Mouse (Mus musculus) CH12F3 (cell line): Measurements from ENCODE around the gene Tulp4.

Experiments used
- in situ Hi-C: fragments of 300-500 bp; cut with MboI; formaldehyde crosslinking; loops from 2 replicates; pipeline ENCODE4 v1.14.3; 2020; ENCODE audit warnings: low sequenced_read_pairs

Tulp4 gene

DNA sequence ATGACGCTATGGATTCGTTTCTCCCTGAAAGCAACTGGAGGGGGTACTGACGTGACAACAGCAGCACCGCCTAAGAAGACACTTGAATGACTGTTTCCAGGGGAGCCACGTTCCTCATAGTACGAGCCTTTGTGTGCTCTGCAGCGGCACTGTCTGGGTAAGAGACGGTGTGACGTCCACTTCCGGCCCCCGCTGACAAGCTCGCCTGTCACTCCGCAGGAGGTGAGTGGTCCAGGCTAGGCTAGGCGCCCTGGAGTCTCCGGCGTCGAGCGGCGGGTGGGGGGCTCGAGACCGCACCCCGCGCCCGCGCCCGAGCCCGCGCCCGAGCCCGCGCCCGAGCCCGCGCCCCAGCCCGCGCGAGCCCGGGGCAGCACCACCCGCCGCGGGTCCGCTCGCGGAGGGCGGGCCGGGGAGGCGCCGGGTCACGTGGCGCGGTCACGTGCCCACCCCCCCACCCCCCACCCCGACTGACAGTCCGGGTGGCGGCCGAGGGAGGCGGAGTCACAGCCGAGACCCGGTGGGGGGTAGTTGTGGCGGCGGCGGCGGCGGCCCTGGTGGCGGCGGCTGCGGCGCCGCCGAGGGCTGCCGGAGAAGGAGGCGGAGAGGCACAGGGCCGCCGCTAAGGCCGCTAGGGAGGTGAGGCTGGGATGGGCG is at the start of gene Tulp4:
Gene Tulp4 (plus strand): TSS at position 77 of the 654 bp plus-strand sequence.
- in situ Hi-C loops = no loop called here

DNA sequence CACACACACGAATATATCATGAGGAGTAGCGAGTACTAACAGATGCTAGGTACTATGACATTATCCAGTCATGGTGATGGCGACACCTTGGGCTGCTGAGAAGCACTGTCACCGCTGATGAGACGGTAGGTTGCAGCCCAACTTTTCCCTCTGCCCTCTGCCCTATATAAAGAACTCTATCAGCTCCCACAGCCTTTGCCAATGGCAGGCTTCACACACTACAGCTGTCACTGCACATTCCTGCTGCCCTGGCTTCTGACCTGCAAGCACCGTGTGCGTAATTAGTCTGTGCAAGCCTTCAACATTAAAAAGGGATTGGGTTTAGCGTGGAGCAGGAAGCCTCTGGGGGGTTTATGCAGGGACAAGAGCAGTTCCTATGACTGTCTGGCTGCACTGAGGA is 43.4 kb upstream of the Tulp4 start:
- in situ Hi-C loops = no loop called here

GRCm38 (mm10) chr17:6063532-6063931 is 42.7 kb upstream of the Tulp4 start:
- in situ Hi-C loops = no loop called here

DNA sequence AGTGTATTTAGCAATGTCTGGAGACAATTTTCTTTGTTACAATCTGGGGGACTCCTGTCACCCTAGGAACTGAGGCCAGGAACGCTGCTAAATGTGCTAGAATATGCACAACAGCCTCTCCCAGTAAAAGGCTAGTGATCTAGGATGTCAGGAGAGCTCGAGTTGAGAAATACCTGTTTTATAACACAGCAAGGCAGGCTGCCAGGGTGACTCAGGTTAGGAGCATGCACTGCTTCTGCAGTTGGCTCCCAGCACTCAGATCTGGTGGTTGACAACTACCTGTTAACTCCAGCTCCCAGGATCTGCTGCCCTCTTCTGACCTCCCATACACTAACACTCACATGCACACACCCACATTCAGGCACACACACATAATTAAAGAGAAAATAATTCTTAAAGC is 40.2 kb upstream of the Tulp4 start:
- in situ Hi-C loops = no loop called here

GRCm38 (mm10) chr17:6067613-6068012 is 38.6 kb upstream of the Tulp4 start:
- in situ Hi-C loops = no loop called here

DNA sequence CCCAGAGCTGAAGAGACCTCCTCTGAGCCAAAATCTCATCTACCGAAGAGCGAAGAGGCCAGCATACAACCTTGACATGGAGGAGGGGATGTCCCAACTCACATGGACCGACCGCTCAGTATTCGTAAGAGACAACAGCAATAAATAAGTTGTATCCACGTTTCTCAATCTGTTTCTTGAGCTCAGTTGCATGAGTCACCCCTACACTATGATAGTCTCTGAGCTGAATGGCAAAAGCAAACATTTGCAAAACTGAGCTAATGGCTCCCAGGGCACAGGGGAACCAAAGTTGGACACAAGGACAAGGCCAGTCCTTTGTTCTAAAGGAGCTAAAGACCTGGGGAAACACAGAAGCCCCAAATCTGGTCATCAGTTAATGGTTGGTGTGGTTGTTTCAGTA is 36.4 kb upstream of the Tulp4 start:
- in situ Hi-C loops = no loop called here

- in situ Hi-C loops = no loop called here
Observed at GRCm38 (mm10) chr17:6073405-6073804, 32.8 kb upstream of the Tulp4 start.

GRCm38 (mm10) chr17:6079287-6080122 is 26.7 kb upstream of the Tulp4 start, which contains the start of the genes Serac1 and Gtf2h5:
Gene Serac1, minus strand, starts transcription at chr17:6079741.
Gene Gtf2h5, plus strand, starts transcription at chr17:6079786.
- in situ Hi-C loops = no loop called here

- in situ Hi-C loops = no loop called here
Observed at GRCm38 (mm10) chr17:6083323-6083890, 22.8 kb upstream of the Tulp4 start.

DNA sequence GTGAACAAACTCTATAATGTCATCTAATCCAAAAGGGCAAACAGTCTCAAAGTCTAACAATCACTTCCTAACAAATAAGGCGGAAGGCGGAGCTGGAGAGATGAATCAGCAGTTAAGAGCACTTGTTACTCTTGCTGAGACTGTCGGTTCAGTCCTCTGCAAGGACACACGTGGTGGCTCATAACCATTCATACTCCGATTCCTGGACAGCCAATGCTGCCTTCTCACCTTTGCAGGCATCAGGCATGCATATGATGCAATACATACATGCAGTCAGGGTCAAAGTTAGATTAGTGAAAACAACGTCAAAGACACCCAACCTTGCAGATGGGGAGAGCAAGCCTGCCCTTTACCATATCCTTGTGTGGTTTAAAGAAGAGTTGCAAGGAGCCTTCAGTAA is 14.6 kb upstream of the Tulp4 start:
- in situ Hi-C loops = no loop called here

- in situ Hi-C loops = no loop called here
Observed at GRCm38 (mm10) chr17:6095579-6095978, 10.7 kb upstream of the Tulp4 start.

DNA sequence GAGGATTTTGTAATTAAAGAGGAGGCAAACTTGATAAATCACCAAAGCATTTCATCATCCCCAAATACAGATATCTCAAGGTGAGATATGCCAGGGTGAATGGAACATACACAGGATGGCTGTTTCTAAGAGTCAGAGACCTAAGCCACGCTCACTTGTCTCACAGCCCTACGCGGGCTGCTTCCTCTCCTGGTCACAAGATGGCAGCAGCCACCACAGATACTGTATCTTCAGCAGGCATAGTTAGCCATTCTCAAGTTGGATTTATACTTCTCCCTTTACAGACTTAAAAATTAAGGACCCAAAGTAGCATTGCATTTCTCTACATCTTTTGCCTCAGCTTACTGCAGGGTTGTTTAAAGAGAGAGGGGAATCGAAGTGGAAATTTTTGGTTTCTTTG is 8.4 kb upstream of the Tulp4 start:
- in situ Hi-C loops = no loop called here

GRCm38 (mm10) chr17:6102287-6102686 is 4.0 kb upstream of the Tulp4 start:
- in situ Hi-C loops = no loop called here

GRCm38 (mm10) chr17:6103566-6103965 is 2.7 kb upstream of the Tulp4 start:
- in situ Hi-C loops = no loop called here

DNA sequence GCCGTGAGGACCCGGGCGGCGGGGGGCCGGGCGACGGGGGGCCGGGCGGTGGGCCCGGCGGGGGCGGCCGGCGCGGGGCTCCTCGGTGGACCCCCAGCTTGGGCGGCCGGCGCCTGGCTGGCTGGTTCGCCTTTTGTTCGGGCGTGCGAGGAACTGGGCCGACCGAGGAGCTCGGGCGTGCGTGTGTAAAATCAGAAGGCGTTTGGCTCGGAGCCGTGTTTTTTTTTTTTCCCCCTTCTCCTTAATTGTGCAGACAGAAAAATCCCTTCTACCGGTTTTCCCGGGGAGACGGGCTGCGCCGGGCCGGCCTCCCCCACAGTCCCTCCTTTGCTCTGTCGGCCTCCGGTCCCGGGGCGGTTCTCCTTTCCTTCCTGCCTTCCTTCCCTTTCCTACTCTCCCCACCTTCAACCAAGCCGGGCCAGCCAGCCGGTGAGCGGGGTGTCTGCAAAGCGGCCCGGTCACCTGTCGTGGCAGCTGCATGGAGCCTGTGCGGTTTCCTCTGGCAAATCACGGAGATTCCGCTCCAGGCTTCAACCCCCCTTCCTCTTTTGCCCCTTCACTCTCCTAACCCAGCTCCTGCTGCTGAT is 871 bp downstream of the Tulp4 start:
- in situ Hi-C loops = no loop called here

DNA sequence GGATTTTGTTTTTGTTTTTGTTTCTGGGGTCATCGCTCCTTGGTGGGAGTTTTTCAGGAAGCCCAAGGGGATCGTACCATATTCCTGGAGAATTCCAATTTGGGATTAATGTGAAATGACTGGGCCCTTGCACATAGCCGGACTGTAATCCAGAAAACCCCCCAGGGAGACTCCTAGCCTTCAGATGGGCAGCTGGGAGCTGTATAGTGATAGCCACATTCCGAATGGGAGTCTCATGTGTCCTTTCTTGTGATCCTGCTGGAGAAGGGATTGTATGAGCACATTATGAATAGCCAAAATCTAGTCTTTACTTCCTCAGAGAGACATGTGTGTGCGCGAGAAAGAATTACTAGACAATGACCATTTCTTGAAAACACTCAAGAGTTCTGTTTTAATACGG is 1.9 kb downstream of the Tulp4 start:
- in situ Hi-C loops = no loop called here

DNA sequence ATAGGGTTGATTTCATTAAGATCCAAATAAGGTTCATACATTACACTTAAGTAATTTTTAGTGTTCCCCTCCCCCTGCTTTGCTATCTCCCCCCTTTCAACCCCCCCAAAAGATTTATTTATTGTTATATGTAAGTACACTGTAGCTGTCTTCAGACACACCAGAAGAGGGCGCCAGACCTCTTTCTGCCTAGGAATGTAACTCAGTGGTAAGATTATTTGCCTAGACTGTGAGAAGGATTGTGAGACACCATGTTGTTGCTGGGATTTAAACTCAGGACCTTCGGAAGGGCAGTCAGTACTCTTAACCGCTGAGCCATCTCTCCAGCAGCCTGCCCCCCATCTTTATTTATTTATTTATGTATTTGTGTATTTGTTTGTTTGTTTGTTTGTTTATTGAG is 4.7 kb downstream of the Tulp4 start:
- in situ Hi-C loops = no loop called here

DNA sequence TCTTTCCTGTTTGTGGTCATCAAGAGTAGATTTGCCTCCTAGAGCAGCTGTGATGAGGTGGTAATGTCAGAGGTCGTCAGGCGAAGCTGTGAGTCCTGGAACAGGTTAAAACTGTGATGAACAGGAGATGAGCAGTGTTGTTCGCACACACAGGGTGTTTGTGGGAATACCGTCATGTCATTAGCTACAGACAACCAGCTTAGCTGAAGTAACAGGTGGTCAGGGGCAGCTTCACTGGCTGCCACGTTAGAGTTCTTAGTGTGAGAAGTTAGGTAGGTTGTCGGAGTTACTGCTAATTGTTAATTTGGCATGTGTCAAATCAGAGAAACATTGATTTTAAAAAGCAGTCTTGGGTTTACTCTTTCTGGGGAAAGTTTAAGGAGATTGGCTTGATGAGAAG is 7.4 kb downstream of the Tulp4 start:
- in situ Hi-C loops = no loop called here

DNA sequence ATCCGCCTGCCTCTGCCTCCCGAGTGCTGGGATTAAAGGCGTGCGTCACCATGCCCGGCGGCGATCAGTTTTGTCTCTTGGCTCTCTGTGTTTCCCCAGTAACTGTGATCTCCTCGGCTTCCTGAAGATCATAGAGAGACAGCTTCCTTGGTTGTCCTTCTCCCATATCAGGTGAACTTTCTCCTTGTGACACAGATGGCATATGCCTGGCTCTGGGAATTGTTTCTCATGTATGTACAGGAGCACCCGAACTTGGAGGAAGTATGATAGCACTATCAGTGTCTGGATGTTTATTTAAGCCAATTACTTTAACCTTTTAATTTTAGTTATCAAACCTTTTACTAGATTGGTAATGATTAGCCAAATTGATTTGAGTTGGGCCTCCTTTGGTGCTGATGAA is 8.8 kb downstream of the Tulp4 start:
- in situ Hi-C loops = no loop called here

DNA sequence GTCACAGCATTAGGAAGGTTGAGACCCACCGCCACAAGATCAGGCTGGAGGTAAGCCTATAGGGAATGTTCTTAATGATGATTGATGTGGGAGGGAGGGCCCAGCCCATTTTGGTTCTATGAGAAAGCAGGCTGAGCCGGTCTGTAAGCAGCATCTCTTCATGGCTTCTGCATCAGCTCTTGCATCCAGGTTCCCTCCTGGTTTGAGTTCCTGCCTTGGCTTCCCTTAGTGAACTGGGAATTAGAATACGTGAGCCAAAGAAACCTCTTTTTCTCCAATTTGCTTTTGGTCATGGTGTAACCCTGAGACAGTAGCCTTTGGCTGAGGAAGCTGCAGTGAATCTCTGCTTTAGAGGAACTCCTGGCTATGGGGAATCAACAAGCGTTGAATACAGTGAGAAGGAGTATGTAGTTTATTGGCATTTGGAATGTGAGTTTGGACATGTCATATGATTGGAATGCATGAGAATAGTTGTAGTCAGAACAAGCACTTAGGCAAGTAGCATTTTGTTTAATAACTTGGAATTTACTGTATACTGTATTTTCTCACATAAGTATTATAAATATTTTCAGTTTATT is 11.0 kb downstream of the Tulp4 start:
- in situ Hi-C loops = no loop called here

- in situ Hi-C loops = no loop called here
Observed at GRCm38 (mm10) chr17:6117917-6118316, 11.7 kb downstream of the Tulp4 start.
